Mouse (Mus musculus): ENCODE measurements around the gene Tln1.
"Not testable (repeated sequence)": the region's sequence is repeated elsewhere in the genome, so short reads cannot be mapped to it uniquely, and the experiment has no call there.

The Tln1 gene

GRCm38 (mm10) chr4:43561997-43562768 lies at the start of gene Tln1, which contains the start of gene Creb3:
TSS of gene Tln1 (minus strand) at chr4:43562691.
TSS of gene Creb3 (plus strand) at chr4:43562332.
- DNase-seq: peak; percentile 97

- no peak for DNase-seq
These were observed 42.5 kb upstream of the Tln1 start for GRCm38 (mm10) chr4:43604751-43605685.

DNA sequence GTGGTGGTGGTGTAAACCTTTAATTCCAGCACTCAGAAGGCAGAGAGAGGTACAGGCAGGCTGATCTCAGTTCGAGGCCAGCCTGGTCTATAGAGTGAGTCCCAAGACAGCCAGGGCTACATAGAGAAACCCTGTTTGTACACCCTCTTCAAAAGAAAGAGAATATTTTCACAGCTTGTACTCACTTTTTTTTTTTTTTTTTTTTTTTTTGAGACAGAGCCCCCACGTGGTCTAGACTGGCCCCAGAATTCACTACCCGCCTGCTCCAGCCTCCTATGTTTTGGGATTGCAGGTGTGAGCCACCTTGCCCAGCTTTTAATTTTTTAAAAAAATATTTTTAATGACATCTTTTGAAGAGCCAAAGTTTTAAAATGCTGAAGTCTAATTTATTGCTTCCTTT lies 41.6 kb upstream of the Tln1 start:
- DNase-seq: no peak

DNA sequence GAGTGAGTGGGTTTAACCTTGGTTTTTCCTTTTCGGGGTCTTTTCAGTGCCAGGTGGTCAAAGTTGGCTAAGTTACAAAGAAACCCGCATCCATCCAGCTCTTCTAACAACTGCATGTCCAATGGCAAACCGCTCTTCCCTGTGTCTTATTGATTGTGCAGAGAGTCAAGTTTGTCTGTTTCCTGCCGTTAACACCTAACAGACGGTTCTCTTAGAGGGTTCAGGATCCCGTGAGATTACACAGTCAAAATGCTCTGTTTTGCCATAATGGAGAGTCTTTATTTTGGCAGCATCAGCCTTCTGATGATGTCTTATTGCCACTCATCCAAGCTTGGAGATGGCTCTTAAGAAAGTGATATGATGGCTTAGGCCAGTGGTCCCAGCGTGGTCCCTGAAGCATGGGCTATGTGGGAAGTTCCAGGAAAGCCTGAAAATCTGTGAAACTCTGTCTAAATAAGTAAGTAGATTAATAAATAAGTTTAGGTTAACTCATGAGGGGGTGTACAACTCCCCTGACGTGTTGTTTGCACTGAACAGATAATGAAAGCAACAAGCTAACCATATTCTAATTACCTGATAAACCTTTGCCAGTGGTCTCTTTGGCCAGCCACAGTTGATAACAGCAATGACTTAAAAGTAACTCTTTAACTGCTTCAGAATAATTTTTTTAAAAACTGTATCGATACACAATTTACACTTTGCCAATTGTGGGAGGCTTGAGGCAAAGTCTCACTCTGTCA lies 37.9 kb upstream of the Tln1 start:
- no peak for DNase-seq

- DNase-seq: no peak
These were observed 36.3 kb upstream of the Tln1 start for GRCm38 (mm10) chr4:43598650-43599380.

DNA sequence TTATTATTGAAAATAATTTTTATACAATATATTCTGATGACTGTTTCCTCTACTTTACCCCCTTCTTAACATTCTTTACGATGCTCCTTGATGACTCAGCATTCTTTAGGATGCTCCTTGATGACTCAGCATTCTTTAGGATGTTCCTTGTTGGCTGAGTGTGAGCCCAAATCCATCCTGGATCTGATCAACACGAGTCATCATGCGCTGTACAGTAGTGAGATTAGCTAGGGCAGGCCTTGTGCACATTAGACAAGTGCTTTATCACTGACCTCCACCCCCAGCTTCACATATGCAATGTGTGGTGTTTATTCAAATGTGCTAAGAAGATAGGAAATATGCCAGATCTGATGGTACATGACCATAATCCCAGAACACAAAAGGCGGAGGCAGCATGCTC lies 35.7 kb upstream of the Tln1 start:
- DNase-seq: no peak

DNA sequence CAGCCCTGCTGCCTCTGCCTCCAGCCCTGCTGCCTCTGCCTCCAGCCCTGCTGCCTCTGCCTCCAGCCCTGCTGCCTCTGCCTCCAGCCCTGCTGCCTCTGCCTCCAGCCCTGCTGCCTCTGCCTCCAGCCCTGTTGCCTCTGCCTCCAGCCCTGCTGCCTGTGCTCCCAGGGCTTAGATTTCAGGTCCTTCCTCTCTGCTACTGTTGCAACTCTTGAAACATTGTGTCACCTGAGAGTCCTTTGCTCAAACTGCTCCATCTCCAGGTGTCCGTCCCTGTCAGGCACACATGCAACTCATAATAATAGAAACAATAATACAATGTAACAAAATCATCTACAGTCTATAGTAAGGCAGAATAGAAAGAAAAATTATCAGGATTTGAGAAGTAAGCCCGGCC lies 34.1 kb upstream of the Tln1 start:
- not testable (repeated sequence) for DNase-seq

DNA sequence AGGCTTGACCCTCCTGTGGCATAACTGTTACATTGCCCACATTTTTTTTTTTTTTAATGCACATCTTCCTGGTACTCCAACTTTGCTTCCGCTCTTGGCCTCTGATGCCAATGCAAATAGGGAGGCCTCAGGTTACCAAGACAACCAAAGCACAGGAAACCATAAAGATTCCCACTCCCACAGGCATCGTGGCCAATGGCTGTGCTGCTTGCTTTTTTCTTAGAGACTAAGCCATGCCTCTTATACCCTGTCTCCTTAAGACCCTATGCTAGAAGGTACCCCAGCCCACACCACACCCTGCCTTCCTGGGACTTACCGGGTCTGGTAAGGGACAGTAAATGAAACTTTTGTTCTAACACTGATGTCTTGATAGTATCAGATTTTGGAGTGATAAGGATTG lies 31.0 kb upstream of the Tln1 start:
- DNase-seq: no peak

GRCm38 (mm10) chr4:43591961-43592360 lies 29.5 kb upstream of the Tln1 start:
- no peak for DNase-seq

DNA sequence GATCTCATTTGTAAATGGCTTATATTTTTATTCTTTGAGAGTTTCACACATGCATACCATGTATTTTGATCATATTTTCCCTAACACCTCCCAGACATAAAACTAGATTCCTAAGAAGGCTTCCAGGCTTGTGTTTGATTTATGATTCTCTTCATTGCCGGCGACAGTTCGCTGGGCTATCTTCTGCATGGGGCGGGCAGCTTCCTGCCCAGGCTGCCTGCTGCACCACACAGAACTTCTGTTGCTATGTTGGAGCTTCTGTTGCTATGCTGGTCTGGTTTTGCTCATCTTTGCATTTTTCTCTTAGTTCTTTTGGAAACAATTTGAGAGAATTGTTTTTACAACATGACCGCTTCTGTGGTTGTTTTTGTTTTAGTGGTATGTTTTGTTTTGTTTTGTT lies 29.1 kb upstream of the Tln1 start:
- DNase-seq: no peak

DNA sequence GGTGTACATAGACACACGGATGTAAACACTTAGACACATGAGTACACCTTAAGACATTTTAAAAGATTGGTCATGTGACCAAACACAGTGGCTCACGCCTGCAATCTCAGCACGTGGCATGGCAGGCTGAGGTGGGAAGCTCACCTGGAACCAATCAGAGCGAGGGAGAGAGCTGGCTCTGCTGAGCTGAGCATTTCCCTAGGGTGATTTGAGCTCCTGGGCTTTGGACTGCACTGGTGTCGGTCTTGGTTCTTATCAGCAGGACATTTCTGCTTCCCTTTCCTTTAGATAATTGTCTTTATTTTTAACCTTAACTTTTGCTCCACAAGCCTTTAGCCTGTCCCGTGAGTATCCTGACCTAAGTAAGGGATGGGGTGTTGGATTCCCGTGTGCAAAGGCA lies 25.2 kb upstream of the Tln1 start:
- peak; percentile 35 for DNase-seq

DNA sequence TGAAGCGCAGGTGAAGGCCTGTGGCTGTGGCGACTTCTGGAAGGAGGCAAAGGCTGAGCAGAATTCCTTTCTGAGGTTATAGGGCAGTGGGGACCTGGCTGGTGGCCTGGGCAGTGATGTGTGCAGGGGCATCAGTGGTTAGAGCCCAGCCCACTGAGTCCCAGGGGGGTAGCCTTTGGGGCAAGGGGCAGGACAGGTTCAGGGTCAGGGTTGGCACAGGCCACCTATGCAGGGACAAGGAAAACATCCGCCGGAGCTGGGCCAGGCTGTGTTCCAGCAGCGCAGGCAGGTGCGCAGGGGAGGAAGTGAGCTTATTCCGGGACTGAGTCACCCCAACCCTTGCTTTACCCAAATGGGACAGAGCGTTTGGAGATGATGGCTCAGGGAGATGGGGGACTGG lies 23.9 kb upstream of the Tln1 start:
- peak; percentile 78 for DNase-seq

DNA sequence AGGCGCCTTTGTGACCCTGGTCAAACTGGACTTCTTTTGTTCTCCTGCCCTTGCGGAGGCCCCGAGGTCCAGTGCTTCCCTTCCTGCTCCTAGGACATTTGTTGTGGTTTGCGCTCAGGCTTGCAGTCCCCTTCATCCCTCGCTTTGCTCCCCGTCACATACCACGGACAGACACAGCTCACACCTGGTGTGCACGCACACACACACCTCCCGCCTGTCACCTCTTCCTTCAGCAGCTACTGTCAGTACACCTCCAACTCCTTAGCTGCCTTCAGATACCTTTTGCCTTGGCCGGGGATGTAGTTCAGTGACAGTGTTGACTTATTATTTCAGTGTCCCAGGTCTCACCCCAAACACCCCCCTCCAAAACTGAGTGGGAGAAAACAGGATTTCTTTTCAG lies 23.2 kb upstream of the Tln1 start:
- DNase-seq: no peak

GRCm38 (mm10) chr4:43584444-43585416 lies 22.2 kb upstream of the Tln1 start, which contains the start of gene Msmp:
TSS of gene Msmp (minus strand) at chr4:43584494.
- peak; percentile 68 for DNase-seq

DNA sequence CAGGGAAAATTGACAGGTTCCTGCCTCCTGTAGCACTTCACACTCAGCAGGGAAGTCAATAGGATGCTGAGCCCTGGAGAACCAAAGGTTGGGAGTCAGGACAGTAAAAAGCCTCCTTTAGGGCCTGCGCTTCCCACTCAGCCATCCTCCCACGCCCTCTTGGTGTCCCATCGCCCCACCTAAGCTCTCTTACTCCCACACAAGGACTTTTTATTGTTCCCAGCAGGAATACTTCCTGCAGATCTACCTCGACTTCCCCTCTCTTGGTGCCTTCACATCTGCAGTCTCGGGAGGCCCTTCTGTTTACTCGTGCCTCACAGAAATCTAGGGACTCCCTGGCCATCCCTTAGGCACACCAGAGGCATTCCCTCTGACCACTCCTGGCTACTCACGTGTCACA lies 20.9 kb upstream of the Tln1 start:
- no peak for DNase-seq

- no peak for DNase-seq
These were observed 19.8 kb upstream of the Tln1 start for GRCm38 (mm10) chr4:43582241-43582640.

DNA sequence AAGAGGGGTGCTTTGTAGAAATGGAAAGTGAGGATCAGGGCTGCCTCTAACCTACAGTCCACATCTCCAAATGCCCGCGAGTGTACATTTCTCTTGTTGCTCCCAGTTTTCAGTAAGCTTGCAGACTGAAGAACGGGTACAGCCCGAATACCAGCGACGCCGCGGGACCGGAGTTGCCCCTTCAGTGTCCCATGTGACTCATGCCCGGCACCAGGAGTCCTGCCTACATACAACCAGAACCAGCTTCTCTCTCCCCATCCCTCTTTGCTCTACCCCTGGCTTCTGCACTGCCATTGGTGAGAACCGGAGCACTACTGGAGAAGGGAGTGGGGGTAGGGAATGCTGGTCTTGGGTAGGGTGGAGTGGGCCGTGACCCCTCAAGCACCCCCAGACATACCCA lies 18.9 kb upstream of the Tln1 start:
- no peak for DNase-seq

DNA sequence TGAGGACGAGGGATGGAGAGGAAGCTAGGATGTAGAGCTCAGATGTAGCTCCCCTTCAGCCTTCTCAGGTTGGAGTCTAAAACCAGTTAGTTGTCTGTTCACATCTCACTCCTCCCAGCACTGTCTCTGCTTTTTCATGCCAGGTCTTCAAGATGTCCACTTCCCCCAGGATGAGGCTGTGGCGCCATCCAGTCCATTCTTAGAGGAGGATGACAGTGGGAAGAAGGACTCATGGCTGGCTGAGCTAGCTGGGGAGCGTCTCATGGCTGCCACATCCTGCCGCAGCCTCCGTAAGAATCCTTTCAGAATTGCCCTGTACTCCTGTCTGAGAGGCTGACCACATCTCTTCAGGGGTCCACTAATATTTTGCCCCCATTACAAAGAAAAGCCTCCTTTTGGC lies 18.2 kb upstream of the Tln1 start:
- no peak for DNase-seq

DNA sequence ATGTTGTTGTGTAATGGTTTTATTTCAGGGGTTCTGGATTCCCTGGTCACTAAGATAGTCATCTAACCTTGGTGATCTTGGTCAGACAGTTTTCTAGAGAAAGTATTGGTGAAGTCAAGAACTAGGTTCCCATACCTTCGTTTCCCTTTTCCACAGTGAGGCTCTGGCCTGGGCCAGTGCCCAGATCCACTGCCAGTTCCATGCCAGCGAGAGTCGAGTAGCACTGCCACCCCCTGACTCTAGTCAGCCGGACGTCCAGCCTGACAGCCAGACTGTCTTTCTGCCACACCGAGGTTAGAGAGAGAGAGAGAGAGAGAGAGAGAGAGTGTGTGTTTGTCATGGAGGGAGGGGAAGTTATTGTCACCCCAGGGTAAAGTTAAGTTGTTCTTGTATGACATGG lies 17.2 kb upstream of the Tln1 start:
- DNase-seq: no peak

DNA sequence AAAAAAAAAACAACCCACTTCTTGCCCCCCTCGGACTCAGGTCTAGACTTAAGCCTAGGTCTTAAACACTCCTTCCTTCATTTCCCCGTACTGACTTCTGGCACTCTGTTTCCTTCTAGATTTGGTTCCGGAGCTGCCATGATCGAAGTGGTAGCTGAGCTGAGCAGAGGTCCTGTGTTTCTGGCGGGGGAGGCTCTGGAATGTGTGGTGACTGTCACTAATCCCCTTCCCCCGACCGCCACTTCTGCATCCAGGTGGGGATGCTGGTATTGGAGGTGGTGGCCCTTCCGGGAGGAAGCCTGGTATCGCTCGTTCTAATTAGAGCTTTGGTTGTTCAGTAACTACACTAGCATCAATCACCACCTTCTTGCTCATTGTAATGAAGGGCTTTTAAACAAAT lies 16.8 kb upstream of the Tln1 start:
- DNase-seq: no peak
